Mouse (Mus musculus) kidney, adult 2 months (tissue): ENCODE measurements around the gene Zdhhc11.

Source experiments
- CTCF ChIP-seq: fragments of 200-500 bp; conservative IDR thresholded peaks from 2 replicates; pipeline ENCODE4 v1.5.1; 2011; ENCODE audit warnings: low read depth, mild to moderate bottlenecking, control low read depth, low read length, moderate library complexity, mixed read lengths; ENCODE audit not compliant: insufficient read depth, insufficient read length
- POLR2A ChIP-seq: fragments of 200-500 bp; IDR thresholded peaks from one replicate; pipeline ENCODE4 v1.6.1; 2011; ENCODE audit warnings: low read depth, low read length, control low read depth

DNA sequence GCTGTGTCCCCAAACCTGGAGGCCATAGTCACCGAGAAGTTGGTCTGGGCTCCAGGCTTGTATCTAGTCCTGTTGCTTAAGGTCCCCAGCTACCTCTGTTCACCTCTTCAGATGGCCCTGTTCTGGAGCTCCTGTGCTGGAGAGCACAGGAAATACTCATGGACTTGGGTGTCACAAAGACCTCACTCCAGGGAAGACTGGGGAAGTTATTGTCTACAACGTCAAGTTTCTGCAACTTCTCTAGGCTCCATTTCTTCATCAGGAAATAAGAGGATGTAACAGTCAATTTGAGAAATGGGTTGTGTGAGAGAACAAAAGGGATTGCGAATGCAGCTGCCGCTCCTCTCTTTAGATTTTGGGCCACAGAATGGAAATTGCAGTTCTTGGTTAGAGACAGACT lies 32.8 kb downstream of the Zdhhc11 start:
- no peak for TF ChIP-seq POLR2A
- TF ChIP-seq CTCF, result no peak
